Mouse (Mus musculus): ENCODE measurements around the gene Lrp8. TPM values are rescaled to one million over a fixed set of nuclear protein-coding genes. Genes with fewer than 3 reads are reported as not detected.
A peak's percentile ranks its signal among the peaks of the same experiment; 100 is the strongest.

The Lrp8 gene
- polyA plus RNA-seq, 1 experiment from 2014 or later: 69.5 TPM

GRCm38 (mm10) chr4:107774868-107775267 lies 27.2 kb upstream of the Lrp8 start:
- H3K27ac ChIP-seq: no peak overlapping the region
- no peaks in the 10 kb centered on the region for H3K9me3 ChIP-seq (ENCODE audit: control insufficient read depth, low read length)

GRCm38 (mm10) chr4:107775672-107776071 lies 26.4 kb upstream of the Lrp8 start:
- H3K4me2 ChIP-seq (replicated peaks): no peak overlapping the region
- H3K4me1 ChIP-seq (replicated peaks; ENCODE audit: control insufficient read depth, insufficient read depth, low read length): peaks cover 28% of the 10 kb centered on the region
- no peaks in the 10 kb centered on the region for H3K9me3 ChIP-seq (ENCODE audit: control insufficient read depth, low read length)
- DNase-seq (ENCODE audit: low spot score) (no peak), ATAC-seq (ENCODE audit: low FRiP score) (peak; percentile 46; the same call in 1 of the 2 replicates)
- H3K36me3 ChIP-seq (replicated peaks; ENCODE audit: control insufficient read depth, insufficient read depth): no peaks in the 10 kb centered on the region
- 15% methylated on average over 7 of the region's 7 CpGs for WGBS
- no peak overlapping the region for H3K9ac ChIP-seq
- no peak overlapping the region for H3K4me3 ChIP-seq (replicated peaks; ENCODE audit: low read length)
- H3K27ac ChIP-seq: peak overlapping the region; percentile 67; the same call in 1 of the 2 replicates
- H3K27me3 ChIP-seq (ENCODE audit: control insufficient read depth, insufficient read depth, low read length): no peaks in the 10 kb centered on the region

More at GRCm38 (mm10) chr4:107774868-107775267, 27.2 kb upstream of the Lrp8 start:
- Histone ChIP-seq H3K4me1 (replicated peaks; ENCODE audit: control insufficient read depth, insufficient read depth, low read length) (peaks cover 20% of the 10 kb centered on the region), H3K36me3 (replicated peaks; ENCODE audit: control insufficient read depth, insufficient read depth) (no peaks in the 10 kb centered on the region), H3K27me3 (ENCODE audit: control insufficient read depth, insufficient read depth, low read length) (no peaks in the 10 kb centered on the region), H3K9ac (no peak overlapping the region), H3K4me3 (replicated peaks; ENCODE audit: low read length) (no peak overlapping the region), H3K4me2 (replicated peaks) (no peak overlapping the region)
- DNase-seq (ENCODE audit: low spot score): no peak
- no peak for ATAC-seq (ENCODE audit: low FRiP score)
- WGBS: 79% methylated on average over 2 of the region's 2 CpGs

DNA sequence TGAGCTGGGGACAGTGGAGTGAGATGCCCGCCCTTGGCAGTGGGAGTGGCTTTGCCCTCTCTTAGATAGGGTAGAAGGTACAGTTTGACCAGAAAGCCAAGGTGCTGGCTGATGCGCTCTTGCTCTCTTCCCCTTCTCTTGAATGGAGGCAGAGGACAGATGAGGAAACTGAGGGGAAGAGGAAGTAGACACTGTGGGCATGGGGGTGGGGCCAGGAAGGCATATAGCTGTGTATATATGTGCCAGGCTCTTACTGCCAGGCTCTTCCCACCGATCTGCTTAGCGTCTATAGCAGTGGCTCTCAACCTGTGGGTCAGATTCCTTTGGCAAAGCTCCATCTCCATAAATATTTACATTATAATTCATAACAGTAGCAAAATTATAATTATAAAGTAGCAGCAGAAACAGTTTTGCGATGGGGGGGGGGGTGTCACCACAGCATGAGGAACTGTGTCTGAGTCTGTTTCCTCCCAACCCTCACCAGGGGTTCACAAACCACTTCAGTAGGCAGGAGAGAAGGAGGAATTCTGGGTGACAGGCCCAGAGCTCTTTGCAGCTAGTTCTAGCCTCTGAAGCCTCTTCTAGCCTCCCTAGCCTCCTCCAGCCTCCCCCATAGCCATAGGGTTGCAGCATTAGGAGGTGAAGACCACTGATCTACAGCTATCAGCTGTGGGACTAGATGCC lies 24.9 kb upstream of the Lrp8 start:
- WGBS: 94% methylated on average over 5 of the region's 5 CpGs
- no peak for DNase-seq (ENCODE audit: low spot score)
- no peaks in the 10 kb centered on the region for H3K9me3 ChIP-seq (ENCODE audit: control insufficient read depth, low read length)
- ATAC-seq (ENCODE audit: low FRiP score): no peak
- H3K4me3 ChIP-seq (replicated peaks; ENCODE audit: low read length): no peak overlapping the region
- no peak overlapping the region for H3K4me2 ChIP-seq (replicated peaks)
- peak overlapping the region; percentile 9; the same call in 1 of the 2 replicates for H3K27ac ChIP-seq
- peaks cover 29% of the 10 kb centered on the region for H3K4me1 ChIP-seq (replicated peaks; ENCODE audit: control insufficient read depth, insufficient read depth, low read length)
- no peaks in the 10 kb centered on the region for H3K36me3 ChIP-seq (replicated peaks; ENCODE audit: control insufficient read depth, insufficient read depth)
- no peak overlapping the region for H3K9ac ChIP-seq
- H3K27me3 ChIP-seq (ENCODE audit: control insufficient read depth, insufficient read depth, low read length): no peaks in the 10 kb centered on the region

DNA sequence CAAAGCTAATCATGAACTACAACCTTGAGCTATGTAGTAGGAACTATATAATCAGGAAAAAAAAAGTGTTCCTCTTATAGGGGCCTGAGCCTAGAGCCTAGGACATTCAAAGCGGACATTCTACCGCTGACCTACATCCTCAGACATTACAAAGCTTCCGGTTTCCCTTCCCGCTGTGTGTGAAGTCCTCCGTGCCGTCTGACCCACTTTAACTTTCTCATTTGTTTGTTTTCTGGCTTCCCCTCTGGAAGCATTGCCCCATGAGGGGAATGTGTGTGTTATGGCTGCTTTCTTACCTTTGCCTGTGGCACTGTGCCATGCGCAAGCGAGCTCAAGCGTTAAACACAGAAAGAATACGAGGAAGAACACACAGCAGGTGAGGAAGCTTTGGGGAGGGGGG lies 18.5 kb upstream of the Lrp8 start:
- no peak overlapping the region for H3K4me3 ChIP-seq (replicated peaks; ENCODE audit: low read length)
- H3K27ac ChIP-seq: no peak overlapping the region
- H3K9ac ChIP-seq: no peak overlapping the region
- no peaks in the 10 kb centered on the region for H3K27me3 ChIP-seq (ENCODE audit: control insufficient read depth, insufficient read depth, low read length)
- no peaks in the 10 kb centered on the region for H3K36me3 ChIP-seq (replicated peaks; ENCODE audit: control insufficient read depth, insufficient read depth)
- no peak overlapping the region for H3K4me2 ChIP-seq (replicated peaks)
- 57% methylated on average over 10 of the region's 10 CpGs for WGBS
- DNase-seq (ENCODE audit: low spot score): no peak
- ATAC-seq (ENCODE audit: low FRiP score): no peak
- H3K9me3 ChIP-seq (ENCODE audit: control insufficient read depth, low read length): no peaks in the 10 kb centered on the region
- peaks cover 12% of the 10 kb centered on the region for H3K4me1 ChIP-seq (replicated peaks; ENCODE audit: control insufficient read depth, insufficient read depth, low read length)

GRCm38 (mm10) chr4:107788841-107789240 lies 13.2 kb upstream of the Lrp8 start:
- no peak overlapping the region for H3K9ac ChIP-seq
- no peak overlapping the region for H3K4me3 ChIP-seq (replicated peaks; ENCODE audit: low read length)
- H3K4me2 ChIP-seq (replicated peaks): no peak overlapping the region
- WGBS: 81% methylated on average over 6 of the region's 6 CpGs
- no peaks in the 10 kb centered on the region for H3K36me3 ChIP-seq (replicated peaks; ENCODE audit: control insufficient read depth, insufficient read depth)
- no peaks in the 10 kb centered on the region for H3K4me1 ChIP-seq (replicated peaks; ENCODE audit: control insufficient read depth, insufficient read depth, low read length)
- no peaks in the 10 kb centered on the region for H3K27me3 ChIP-seq (ENCODE audit: control insufficient read depth, insufficient read depth, low read length)
- ATAC-seq (ENCODE audit: low FRiP score) (no peak), DNase-seq (ENCODE audit: low spot score) (no peak)
- no peaks in the 10 kb centered on the region for H3K9me3 ChIP-seq (ENCODE audit: control insufficient read depth, low read length)
- H3K27ac ChIP-seq: no peak overlapping the region

GRCm38 (mm10) chr4:107800801-107801200 lies 1.3 kb upstream of the Lrp8 start:
- DNase-seq (ENCODE audit: low spot score): no peak
- Histone ChIP-seq H3K4me3 (replicated peaks; ENCODE audit: low read length) (no peak overlapping the region), H3K27me3 (ENCODE audit: control insufficient read depth, insufficient read depth, low read length) (no peaks in the 10 kb centered on the region), H3K9me3 (ENCODE audit: control insufficient read depth, low read length) (no peaks in the 10 kb centered on the region), H3K27ac (peak overlapping the region; percentile 58), H3K4me2 (replicated peaks) (no peak overlapping the region; the same call in 1 of the 2 replicates), H3K9ac (peak overlapping the region; percentile 21; the same call in 1 of the 2 replicates), H3K4me1 (replicated peaks; ENCODE audit: control insufficient read depth, insufficient read depth, low read length) (peaks cover 26% of the 10 kb centered on the region), H3K36me3 (replicated peaks; ENCODE audit: control insufficient read depth, insufficient read depth) (peaks cover 3% of the 10 kb centered on the region)
- 78% methylated on average over 6 of the region's 6 CpGs for WGBS
- ATAC-seq (ENCODE audit: low FRiP score): no peak

- Histone ChIP-seq H3K27ac (peak overlapping the region; percentile 96), H3K4me3 (replicated peaks; ENCODE audit: low read length) (peak overlapping the region; percentile 92), H3K9ac (peak overlapping the region; percentile 96), H3K9me3 (ENCODE audit: control insufficient read depth, low read length) (no peaks in the 10 kb centered on the region), H3K36me3 (replicated peaks; ENCODE audit: control insufficient read depth, insufficient read depth) (peaks cover 7% of the 10 kb centered on the region), H3K4me1 (replicated peaks; ENCODE audit: control insufficient read depth, insufficient read depth, low read length) (peaks cover 34% of the 10 kb centered on the region), H3K27me3 (ENCODE audit: control insufficient read depth, insufficient read depth, low read length) (no peaks in the 10 kb centered on the region), H3K4me2 (replicated peaks) (peak overlapping the region; percentile 72)
- ATAC-seq (ENCODE audit: low FRiP score) (peak; percentile 79), DNase-seq (ENCODE audit: low spot score) (peak; percentile 84)
- WGBS: 1% methylated on average over 37 of the region's 41 CpGs
Observed at GRCm38 (mm10) chr4:107801366-107802184, 486 bp upstream of the Lrp8 start.

- H3K27me3 ChIP-seq (ENCODE audit: control insufficient read depth, insufficient read depth, low read length): no peaks in the 10 kb centered on the region
- peak overlapping the region; percentile 92 for H3K4me3 ChIP-seq (replicated peaks; ENCODE audit: low read length)
- H3K36me3 ChIP-seq (replicated peaks; ENCODE audit: control insufficient read depth, insufficient read depth): peaks cover 16% of the 10 kb centered on the region
- WGBS: under 1% methylated on average over 63 of the region's 65 CpGs
- H3K9me3 ChIP-seq (ENCODE audit: control insufficient read depth, low read length): no peaks in the 10 kb centered on the region
- H3K9ac ChIP-seq: peak overlapping the region; percentile 96
- H3K4me2 ChIP-seq (replicated peaks): peak overlapping the region; percentile 72
- H3K27ac ChIP-seq: peak overlapping the region; percentile 96
- H3K4me1 ChIP-seq (replicated peaks; ENCODE audit: control insufficient read depth, insufficient read depth, low read length): peaks cover 45% of the 10 kb centered on the region
- ATAC-seq (ENCODE audit: low FRiP score): peak; percentile 22
- peak; percentile 55 for DNase-seq (ENCODE audit: low spot score)
Observed at GRCm38 (mm10) chr4:107802450-107803331, 630 bp downstream of the Lrp8 start.
